Mouse (Mus musculus): ENCODE results near the gene Ptprk.

Ptprk gene

DNA sequence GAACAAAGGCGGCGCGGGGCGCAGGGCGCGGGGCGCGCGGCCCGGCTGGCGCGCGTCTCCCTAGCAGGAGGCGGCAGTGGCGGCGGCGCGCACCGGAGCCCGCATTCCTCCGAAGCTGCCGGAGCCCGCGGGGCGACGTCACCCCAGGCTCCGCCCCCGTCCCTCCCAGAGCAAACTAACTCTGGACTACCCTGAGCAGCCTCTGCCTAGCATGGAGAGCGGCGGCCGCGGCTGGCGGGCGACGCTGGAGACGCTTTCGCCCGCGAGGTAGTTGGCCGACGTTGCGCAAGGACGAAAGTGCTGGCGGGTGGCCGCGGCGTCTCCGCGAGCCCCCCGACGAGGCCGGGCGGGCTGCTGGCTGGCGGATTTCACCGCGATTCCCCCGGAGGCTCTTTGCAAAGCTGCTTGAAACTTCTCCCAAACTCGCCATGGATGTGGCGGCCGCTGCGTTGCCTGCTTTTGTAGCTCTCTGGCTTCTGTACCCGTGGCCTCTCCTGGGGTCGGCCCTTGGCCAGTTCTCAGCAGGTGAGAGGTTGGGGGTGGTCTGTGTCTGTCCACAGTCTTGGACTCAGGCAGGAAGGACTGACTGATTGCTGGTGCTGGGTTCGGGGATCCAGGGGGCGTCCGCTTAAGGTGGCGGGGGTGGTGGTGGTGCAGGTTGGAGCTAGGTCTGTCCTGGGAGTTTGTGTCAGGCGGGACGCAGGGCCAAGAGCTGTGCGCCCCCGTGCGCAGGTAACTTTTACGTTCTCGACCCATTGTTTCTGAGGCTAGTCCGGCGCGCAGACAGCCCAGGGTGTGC, at the start of gene Ptprk:
Ptprk (plus strand) TSS at position 168 of the 799 bp plus-strand sequence.
- peak; percentile 95 for DNase-seq (ENCODE audit: low spot score)

DNA sequence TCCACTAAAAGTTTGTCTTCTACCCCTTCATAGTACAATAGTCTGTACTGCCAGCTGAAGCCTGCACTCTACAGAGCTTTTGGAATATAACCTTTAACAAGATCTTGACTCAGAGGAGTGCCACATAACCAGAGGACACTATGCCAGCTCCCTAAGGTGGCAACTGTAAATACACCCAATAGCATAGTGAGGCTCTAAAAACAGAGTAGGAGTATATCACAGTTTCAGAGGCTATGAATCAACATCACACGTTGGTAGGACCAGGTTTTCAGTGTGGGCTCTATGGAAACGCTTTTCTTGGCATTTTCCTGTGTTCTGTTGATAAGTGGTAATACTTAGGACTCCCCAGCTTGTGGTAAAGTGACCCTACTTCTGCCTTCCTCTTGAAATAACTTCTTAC, 46.8 kb upstream of the Ptprk start:
- no peak for DNase-seq (ENCODE audit: low spot score)

DNA sequence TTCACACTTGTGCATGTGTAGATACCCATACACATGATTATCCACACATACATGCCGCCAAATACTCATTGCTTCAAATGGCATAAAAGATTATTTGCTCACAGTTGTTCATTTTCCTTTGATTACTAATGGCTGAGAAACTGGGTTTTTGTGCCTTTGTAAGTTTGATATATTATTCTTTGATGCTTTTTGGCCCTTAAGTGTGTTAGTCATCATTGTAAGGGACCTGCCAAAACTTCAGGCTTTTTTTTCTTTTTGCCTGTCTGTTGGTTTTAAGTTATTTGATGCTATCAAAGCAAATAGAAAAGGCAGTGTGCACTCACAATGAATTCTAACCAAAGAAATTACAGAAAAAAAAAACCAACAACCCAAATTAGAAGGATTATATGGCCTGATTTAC, 38.2 kb upstream of the Ptprk start:
- DNase-seq (ENCODE audit: low spot score): no peak

DNA sequence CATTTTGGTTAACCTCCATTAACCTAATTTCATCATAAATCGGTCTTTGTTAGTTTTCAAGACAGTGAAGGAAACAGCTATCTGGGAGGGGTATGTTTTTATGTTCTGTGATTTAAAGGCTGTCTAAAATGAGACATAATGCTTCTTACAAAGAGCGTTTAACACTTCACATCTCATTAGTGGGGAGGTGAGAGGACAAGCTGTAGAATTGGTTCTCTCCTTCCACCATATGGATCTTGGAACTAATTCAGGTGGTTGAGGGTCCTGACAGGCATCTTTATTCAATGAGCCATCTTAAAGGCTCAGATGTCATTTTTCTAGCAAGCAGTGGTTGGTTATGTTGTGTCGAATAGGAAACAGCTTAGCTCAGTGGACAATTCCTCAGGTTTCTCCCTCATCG, 19.9 kb upstream of the Ptprk start:
- DNase-seq (ENCODE audit: low spot score): no peak

DNA sequence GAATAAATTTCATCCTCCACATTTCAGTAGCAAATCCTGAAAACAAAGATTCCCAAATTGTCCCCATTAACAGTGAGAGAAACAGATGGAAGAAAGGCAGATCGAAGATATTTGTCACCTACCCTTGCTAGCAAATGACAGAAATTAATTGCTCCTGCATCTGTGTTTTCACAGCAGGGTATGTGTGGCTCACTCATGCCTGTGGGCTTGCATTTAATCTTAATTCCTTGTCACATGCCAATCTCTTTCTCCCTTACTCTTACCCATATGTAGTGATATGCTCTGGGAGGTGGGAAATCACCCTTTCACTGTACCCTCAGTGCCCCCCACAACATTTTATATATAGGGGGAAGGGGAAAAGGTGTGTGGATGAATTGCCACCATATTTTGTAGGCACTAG, 15.4 kb upstream of the Ptprk start:
- no peak for DNase-seq (ENCODE audit: low spot score)

DNA sequence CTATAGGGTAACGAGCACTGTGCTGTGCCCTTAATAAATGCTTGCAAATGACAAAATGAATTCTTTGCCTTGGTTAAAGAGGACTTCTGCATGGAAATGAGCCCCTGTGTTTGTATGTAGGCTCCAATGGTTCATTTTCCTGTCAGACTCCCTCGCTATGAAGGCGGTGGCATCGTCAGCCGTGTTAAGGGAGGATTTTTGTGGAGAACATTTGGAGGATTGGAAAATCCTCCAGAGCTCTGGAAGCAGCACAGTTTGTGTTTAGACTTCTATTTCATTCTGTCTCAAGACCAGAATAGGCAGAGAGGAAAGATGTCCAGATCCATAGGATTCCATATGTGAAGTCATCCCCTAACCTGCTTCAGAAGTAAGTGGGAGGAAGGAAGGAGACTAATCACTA, 6.6 kb upstream of the Ptprk start:
- DNase-seq (ENCODE audit: low spot score): no peak

DNA sequence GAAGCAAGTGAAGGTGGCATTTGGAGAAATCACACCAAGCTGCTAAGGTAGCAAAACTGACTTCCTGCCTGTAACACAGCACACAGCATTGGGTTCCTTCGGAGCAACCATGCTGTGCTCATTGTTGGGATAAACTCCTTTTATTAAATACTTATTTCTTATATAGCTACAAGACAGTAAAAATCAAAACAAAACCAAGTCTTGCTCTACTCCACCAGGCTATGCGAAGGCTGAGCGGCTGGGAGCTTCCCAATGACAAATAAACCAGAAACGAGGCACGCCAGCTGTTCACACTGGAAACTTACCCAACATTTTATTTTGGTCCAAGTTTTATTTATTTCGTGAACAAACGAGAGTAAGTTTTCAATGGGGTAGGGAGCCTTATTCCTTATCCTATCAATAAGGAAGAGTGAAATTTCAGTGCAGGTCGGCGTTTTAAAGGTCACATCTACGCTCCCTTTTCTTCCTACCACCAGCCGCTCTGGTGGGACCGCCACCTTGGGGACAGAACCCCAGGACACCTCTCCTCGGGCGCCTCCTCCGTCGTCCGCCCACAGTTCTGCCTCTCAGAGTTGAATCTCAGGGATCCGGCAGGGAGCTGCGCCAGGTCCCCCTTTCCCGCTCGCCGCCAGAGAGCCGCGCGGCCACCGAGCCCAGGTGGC, 498 bp upstream of the Ptprk start:
- DNase-seq (ENCODE audit: low spot score): no peak

DNA sequence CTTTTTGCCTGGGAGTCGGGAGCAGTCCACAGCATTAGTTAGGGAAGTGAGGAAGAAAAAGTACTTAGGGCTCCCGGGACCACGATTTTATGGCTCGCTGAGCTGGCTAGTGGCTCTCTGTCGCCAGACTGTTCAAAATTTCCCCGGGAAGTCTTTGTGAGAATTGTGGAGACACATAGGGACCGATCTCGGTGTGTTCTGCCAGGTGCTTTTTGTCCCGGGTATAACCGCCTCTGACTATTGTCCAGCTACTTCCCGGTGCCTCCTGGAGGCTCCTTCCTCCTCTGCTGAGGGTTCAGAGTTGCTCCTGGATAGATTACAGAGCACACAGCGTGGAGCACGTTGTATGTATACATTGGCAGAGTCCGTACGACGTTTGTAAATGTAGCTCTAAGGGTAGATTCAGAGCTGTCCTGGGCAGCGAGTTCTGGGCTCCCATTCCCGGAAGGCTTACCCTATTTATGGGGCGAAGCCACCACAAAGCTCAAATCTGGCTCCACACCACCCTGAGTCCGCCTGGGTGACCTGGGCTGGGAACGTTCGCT, 943 bp downstream of the Ptprk start:
- peak; percentile 34 for DNase-seq (ENCODE audit: low spot score)

DNA sequence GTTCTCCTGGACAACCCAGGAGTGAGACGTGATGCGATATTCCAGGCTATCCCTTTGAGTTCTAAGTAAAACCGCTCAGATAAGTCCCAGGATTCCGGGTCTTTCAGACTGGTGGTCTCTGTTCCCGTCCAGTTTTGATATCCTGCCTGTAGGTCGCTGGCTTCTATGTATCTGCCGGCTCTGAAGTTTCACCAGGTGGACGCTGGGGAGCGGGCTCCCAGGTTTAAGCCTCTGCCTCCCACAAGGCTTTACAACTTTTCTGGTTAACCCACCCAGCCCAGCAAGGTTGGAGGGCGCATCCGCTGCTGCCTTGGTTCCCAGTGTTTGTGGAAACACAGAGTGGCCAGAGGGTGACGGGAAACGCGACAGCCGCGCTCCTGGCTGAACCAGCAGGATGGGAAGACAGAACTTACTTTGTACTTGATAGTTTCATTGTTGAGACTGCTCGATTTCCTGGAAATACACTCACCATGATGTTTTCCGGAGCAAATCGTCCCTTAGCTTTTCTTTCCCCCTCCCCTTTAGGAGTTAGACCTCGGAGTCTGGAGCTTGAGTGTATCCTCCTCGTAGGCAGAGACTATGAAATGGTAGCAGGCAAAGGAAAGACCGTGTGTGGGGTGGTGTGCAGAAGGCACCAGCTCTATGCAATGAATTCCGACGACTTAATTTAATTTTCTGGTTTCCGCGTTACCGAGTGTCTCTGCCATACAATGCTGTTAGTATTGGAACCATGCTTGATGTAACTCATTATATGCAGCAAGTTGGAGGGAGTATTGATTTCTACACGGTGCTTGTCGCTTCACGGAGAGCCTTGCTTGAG, 1.6 kb downstream of the Ptprk start:
- DNase-seq (ENCODE audit: low spot score): peak; percentile 41

DNA sequence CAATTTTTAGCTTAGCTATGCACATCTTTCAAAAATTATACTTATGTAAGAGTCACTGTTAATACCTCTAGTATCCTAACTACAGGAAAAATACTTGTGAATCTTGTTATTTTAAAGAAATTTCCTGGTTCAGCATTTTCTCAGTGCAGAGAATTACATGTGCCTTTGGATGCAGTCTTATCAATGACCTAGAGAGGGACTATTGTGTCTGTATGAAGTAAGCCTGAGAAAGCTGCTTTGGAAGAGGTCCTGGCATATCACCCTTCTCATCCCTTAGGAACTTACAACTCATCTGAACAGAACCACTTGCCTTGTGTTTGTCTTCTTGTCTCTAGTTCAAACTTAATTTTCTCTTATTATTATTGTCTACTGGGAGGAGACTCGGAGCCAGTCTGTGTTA, 3.6 kb downstream of the Ptprk start:
- no peak for DNase-seq (ENCODE audit: low spot score)

DNA sequence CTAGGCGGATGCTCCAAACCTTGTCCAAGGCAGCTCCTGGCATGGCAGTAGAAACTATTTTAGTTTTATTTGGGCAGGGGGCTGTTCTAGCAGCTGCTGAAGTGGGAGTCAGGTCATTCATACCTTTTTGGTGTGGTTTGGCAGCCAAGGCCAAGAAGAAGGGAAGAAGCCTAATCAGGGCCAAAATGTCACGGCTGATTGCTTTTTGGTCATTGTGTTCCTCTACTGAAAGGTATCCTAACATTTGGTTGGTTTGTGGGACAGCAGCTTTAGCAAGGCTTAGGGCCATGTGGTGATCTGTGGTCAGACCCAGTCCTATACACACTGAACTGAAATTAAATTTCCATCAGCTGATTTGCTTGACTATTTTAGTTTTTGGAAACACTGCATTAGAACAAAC, 6.6 kb downstream of the Ptprk start:
- no peak for DNase-seq (ENCODE audit: low spot score)

DNA sequence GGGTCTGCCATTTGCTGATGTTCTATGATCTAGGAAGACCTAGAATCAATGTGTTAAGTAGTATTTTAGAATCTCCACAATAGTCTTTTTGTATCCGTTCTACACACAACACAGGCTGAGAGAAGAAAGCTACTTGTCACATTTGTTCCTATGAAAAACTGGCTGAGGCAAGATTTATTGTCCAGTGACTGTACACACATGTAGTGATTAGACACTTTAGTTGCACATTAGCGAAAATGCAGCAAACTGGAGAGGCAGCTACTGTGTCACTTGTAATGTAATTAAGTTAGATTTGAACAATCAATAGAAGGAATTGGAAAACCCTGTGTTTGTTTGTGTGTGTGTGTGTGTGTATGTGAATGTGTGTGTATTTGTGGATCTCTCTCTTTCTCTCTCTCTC, 8.6 kb downstream of the Ptprk start:
- DNase-seq (ENCODE audit: low spot score): no peak

DNA sequence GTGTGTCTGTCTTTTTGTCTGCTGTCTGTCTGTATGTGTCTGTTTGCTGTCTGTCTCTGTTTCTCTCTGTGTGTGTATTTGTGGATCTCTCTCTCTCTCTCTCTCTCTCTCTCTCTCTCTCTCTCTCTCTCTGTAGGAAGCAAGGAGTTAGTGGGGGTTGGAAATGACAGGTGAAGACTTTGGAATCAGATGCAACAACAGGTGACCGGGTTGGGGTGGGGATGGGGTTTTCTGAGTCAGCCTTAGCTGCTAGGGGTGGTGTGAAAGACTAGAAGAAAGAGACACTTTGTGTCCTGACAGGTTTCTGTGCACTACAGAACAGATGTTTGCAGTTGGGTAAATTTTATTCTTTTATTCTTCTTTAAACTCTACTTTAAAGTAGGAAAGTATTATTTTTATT, 9.0 kb downstream of the Ptprk start:
- DNase-seq (ENCODE audit: low spot score): no peak

DNA sequence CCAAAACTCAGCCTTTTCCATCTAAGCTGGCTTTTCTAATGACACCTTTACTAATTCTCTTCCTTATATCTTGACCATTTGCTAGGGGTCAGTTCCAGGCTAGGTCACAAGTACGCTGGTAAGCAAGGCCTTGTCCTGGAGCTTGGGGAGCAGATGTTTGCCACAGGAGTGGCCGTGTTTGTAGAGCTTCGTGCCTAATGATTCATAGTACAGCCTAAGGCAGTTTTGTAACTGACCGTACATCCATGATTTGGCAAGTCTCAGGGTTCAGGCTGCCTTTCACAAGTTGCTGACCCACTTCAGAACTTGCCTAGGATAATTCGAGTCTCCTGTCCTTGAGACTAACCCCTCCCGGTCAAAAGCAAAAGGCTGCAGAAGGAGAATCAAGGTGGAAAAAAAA, 12.7 kb downstream of the Ptprk start:
- DNase-seq (ENCODE audit: low spot score): peak; percentile 37

DNA sequence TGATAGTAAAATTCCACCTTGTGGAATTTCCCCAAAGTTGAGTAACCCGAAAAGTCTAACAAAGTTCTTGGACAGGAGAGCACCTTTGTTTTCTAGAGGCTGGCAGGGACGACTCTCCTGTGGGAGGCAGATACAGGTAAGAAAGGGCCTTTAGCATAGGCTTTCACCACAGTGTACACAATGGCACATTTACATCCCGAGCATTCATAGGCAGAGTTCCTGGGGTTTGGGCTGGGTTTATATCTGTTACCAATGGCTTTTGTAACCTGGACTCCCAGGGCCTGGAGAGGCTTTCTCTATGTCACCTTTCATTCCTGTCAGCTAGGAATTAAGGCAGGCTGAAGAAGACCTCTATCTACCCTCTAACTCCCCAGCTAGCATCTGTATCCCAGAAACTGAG, 13.1 kb downstream of the Ptprk start:
- DNase-seq (ENCODE audit: low spot score): no peak

DNA sequence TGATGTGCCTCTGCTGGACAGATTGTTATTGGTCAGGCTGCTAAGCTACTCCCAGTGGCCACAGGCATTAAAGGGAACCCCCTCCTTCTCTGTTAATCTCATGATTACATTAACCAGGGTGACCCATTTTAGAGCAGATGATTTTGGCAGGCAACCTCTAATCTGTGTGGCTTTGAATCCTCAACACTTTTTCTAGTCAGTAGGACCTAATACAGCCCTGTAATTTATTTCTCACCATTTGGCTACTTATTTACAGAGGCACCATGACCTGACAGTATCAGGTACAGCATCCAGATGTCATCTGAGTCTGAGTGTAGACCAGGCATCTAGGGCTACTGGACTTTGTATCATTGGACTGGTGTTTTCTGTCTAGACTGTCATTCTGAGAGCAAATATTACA, 21.4 kb downstream of the Ptprk start:
- no peak for DNase-seq (ENCODE audit: low spot score)

DNA sequence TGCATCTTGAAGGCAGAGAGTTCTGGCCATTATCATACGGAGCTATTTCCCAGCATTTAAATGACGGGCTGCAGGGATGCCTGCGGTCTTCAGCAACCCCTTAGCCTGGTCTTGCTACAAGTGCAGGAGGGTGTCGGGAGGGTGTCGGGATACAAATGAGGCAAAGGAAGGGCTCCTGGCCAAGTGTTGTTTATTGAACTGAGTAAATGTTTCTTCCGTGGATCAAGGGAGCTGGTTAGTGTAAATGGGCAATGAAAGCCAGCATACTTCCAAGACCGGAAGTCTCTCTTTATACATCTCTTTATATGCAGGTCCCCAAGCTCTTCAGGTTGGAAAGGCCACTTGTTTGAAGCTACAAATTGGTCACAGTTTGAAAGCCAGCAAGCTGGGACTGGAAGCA, 23.0 kb downstream of the Ptprk start:
- DNase-seq (ENCODE audit: low spot score): no peak

DNA sequence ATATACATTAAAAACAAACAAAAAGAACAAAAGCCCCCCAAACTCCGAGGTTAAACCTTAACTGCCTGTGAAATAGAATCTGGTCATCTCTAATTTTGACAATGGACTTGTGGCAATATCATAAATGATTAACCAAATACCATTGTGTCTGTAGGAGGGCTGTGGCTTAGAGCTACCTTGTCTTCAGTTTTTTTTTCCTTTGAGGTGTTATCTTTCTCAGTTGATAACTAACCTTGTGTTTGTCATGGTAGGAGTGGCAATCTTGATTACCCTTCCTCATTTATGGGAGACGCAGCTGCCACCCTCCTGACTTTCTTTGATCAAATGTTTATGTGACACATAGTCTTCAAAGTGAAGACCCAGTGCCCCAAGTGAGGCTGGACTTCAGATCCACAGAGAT, 24.3 kb downstream of the Ptprk start:
- no peak for DNase-seq (ENCODE audit: low spot score)

DNA sequence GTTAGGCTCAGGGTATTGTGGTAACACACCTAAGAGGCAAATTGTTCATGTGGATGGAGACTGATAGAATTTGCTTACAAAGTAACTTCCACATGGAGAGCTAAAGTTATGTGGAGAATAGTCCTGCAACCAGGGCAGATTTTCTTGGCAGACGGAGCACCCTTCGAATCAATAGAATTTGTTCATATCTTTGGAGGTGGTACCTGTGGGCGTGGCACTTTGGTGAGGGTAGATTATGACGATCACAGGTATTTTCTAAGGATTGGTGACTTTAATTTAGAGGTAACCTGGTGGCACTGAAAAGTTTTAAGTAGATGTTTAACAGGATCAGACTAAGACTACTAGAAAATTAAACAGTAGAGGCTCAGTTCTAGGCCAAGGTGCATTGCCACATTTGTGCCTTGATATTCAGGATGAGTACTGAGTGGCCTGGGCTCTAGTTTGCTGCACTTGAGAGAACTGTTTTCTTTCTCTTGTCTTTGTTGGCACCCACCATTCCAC, 28.8 kb downstream of the Ptprk start:
- no peak for DNase-seq (ENCODE audit: low spot score)

DNA sequence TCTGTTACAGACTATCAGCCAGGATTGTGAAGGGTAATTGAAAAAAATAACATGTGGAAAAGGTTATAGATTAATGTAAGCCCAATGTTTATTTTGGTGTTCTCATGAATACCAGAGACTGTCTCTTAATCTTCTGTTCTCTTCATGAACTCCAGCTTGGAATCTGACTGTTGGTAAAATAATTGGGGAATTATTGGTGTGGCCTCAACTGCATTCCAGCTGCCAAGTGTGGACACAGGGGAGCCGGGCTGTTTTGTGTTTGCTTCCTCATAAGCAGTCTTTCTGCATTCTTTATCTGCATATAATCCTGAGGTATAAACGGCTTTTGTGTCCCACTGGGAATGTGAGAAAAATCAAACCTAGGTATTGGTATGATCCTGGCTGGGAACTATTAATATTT, 29.3 kb downstream of the Ptprk start:
- no peak for DNase-seq (ENCODE audit: low spot score)

DNA sequence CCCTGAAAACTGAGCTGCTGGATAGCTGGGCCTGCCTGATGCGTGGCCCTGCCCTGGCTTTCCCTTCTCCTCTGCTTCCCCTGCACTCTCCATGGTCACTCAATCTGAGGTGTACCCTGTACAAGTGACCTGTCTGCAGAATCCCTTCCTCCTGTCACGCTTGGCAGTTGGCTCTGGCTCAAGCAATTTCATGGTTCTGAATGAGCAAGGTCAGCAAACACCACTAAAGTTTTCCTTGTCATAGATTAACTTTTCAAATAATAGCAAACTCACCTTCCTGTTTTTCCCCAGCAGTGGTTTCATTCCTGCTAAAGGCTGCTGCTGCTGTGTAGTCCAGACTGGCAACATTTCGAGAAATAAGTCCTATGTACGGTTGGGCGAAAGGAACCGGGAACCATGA, 30.6 kb downstream of the Ptprk start:
- DNase-seq (ENCODE audit: low spot score): no peak

DNA sequence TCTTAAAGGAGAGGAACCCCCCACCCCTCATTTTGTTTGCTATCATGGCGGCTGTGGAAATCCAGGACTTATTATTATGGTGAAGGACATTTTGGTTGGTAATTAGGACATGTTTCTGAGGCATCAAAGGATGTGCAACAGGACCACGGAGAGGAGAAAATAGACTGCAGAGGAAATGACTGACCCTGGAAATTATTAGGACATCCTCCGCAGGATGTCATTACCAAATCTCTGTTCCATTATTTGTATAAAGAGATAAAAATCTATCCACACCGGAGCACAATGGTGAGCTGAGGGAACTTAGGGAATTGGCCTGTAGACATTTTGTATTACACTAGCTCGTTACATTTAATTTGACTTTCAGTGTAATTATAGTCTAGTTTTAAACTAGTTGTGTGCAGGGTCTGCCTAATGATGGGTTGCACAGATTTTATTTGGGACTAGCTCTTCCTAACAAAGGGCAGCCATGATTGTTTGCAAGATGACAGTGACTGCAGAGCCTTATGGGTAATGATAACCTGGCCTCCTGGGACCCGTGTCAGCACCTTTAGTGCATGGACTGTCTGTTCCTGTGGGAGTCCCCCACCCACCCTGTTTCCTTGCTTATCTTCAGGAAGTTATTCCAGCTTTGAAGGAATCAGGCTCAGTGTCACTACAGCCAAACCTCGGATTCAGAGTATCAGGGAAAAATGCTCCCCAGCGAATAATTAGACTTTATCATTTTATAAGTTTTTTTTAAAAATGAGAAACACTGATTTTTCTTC, 38.4 kb downstream of the Ptprk start:
- peak; percentile 31 for DNase-seq (ENCODE audit: low spot score)
